Mouse (Mus musculus) erythroblast, adult 5-6 weeks (primary cell): ENCODE measurements around the gene Heatr9. TPM values are rescaled to one million over a fixed set of nuclear protein-coding genes. Genes with fewer than 3 reads are reported as not detected.

Experiments used
- total RNA-seq, 2 experiments: library from RNA; stranded (forward) in 1 of 2; stranded (reverse) in 1 of 2; fragments of 150-400 nt in 1 of 2; fragments of 200-764, 138-1000 nt in 1 of 2; gene quantifications; 2 replicates each; pipeline versions ENCODE4 v1.2.3 to v1.2.4; 2015 to 2017; ENCODE audit warnings: low replicate concordance in 2 of 2

Heatr9 gene
- total RNA-seq, 2 experiments from 2014 or later = not detected

Other genes with a start within 250 kb of the Heatr9 start
- gene Slfn14, start 235.4 kb downstream of the Heatr9 start, total RNA-seq (2015; ENCODE audit: low replicate concordance) = 616 and 623 TPM in 2 replicates
- gene Slfn14, start 235.4 kb downstream of the Heatr9 start, total RNA-seq (2017; ENCODE audit: low replicate concordance) = 920 and 955 TPM in 2 replicates
- 20.8 and 28.2 TPM in 2 replicates for gene Ap2b1, start 223.2 kb downstream of the Heatr9 start, total RNA-seq (2015; ENCODE audit: low replicate concordance)
- 46.0 and 52.7 TPM in 2 replicates for gene Ap2b1, start 223.2 kb downstream of the Heatr9 start, total RNA-seq (2017; ENCODE audit: low replicate concordance)
- gene Pex12, start 219.6 kb downstream of the Heatr9 start, total RNA-seq (2015; ENCODE audit: low replicate concordance) = 1.3 and 2.9 TPM in 2 replicates
- 1.3 and 3.9 TPM in 2 replicates for gene Pex12, start 219.6 kb downstream of the Heatr9 start, total RNA-seq (2017; ENCODE audit: low replicate concordance)
- gene Rasl10b, start 113.0 kb downstream of the Heatr9 start, total RNA-seq (2015; ENCODE audit: low replicate concordance) = not detected in 2 replicates
- not detected in 2 replicates for gene Rasl10b, start 113.0 kb downstream of the Heatr9 start, total RNA-seq (2017; ENCODE audit: low replicate concordance)
- not detected in 2 replicates for gene Gas2l2, start 92.7 kb downstream of the Heatr9 start, total RNA-seq (2015; ENCODE audit: low replicate concordance)
- not detected in 2 replicates for gene Gas2l2, start 92.7 kb downstream of the Heatr9 start, total RNA-seq (2017; ENCODE audit: low replicate concordance)
- gene 1700020L24Rik, start 84.5 kb downstream of the Heatr9 start, total RNA-seq (2015; ENCODE audit: low replicate concordance) = 3.8 and 8.2 TPM in 2 replicates
- 8.9 and 24.8 TPM in 2 replicates for gene 1700020L24Rik, start 84.5 kb downstream of the Heatr9 start, total RNA-seq (2017; ENCODE audit: low replicate concordance)
- gene Mmp28, start 59.1 kb downstream of the Heatr9 start, total RNA-seq (2015; ENCODE audit: low replicate concordance) = 0.63 TPM in 1 of 2 replicates, not detected in the other
- 0.42 and 1.7 TPM in 2 replicates for gene Mmp28, start 59.1 kb downstream of the Heatr9 start, total RNA-seq (2017; ENCODE audit: low replicate concordance)
- gene Taf15, start 49.1 kb downstream of the Heatr9 start, total RNA-seq (2015; ENCODE audit: low replicate concordance) = 20.9 and 35.2 TPM in 2 replicates
- 24.5 and 33.2 TPM in 2 replicates for gene Taf15, start 49.1 kb downstream of the Heatr9 start, total RNA-seq (2017; ENCODE audit: low replicate concordance)
- gene Ccl5, start 8.3 kb upstream of the Heatr9 start, total RNA-seq (2015; ENCODE audit: low replicate concordance) = 12.3 TPM in 1 of 2 replicates, not detected in the other
- gene Ccl5, start 8.3 kb upstream of the Heatr9 start, total RNA-seq (2017; ENCODE audit: low replicate concordance) = 5.9 TPM in 1 of 2 replicates, not detected in the other
- gene Ccl9, start 56.5 kb upstream of the Heatr9 start, total RNA-seq (2015; ENCODE audit: low replicate concordance) = 23.6 and 31.3 TPM in 2 replicates
- gene Ccl9, start 56.5 kb upstream of the Heatr9 start, total RNA-seq (2017; ENCODE audit: low replicate concordance) = 22.5 and 31.5 TPM in 2 replicates
- 95.3 and 103 TPM in 2 replicates for gene Ccl6, start 70.9 kb upstream of the Heatr9 start, total RNA-seq (2015; ENCODE audit: low replicate concordance)
- gene Ccl6, start 70.9 kb upstream of the Heatr9 start, total RNA-seq (2017; ENCODE audit: low replicate concordance) = 52.1 and 61.0 TPM in 2 replicates
- not detected in 2 replicates for gene Rpl9-ps1, start 123.4 kb upstream of the Heatr9 start, total RNA-seq (2015; ENCODE audit: low replicate concordance)
- not detected in 2 replicates for gene Rpl9-ps1, start 123.4 kb upstream of the Heatr9 start, total RNA-seq (2017; ENCODE audit: low replicate concordance)
- gene Ccl3, start 127.2 kb upstream of the Heatr9 start, total RNA-seq (2015; ENCODE audit: low replicate concordance) = 48.7 and 55.7 TPM in 2 replicates
- 13.4 and 27.3 TPM in 2 replicates for gene Ccl3, start 127.2 kb upstream of the Heatr9 start, total RNA-seq (2017; ENCODE audit: low replicate concordance)
- gene Ccl4, start 140.4 kb upstream of the Heatr9 start, total RNA-seq (2015; ENCODE audit: low replicate concordance) = 4.2 and 4.4 TPM in 2 replicates
- gene Ccl4, start 140.4 kb upstream of the Heatr9 start, total RNA-seq (2017; ENCODE audit: low replicate concordance) = 5.0 and 9.3 TPM in 2 replicates
- gene Wfdc17, start 181.8 kb upstream of the Heatr9 start, total RNA-seq (2015; ENCODE audit: low replicate concordance) = 22.7 and 23.4 TPM in 2 replicates
- 4.5 TPM in 1 of 2 replicates, not detected in the other for gene Wfdc17, start 181.8 kb upstream of the Heatr9 start, total RNA-seq (2017; ENCODE audit: low replicate concordance)
- gene Wfdc18, start 186.8 kb upstream of the Heatr9 start, total RNA-seq (2015; ENCODE audit: low replicate concordance) = not detected in 2 replicates
- gene Wfdc18, start 186.8 kb upstream of the Heatr9 start, total RNA-seq (2017; ENCODE audit: low replicate concordance) = not detected in 2 replicates
- gene Wfdc21, start 224.8 kb upstream of the Heatr9 start, total RNA-seq (2015; ENCODE audit: low replicate concordance) = 203 and 278 TPM in 2 replicates
- gene Wfdc21, start 224.8 kb upstream of the Heatr9 start, total RNA-seq (2017; ENCODE audit: low replicate concordance) = 146 and 210 TPM in 2 replicates
- 2.5 and 3.8 TPM in 2 replicates for gene Heatr6, start 231.5 kb upstream of the Heatr9 start, total RNA-seq (2015; ENCODE audit: low replicate concordance)
- 2.0 and 6.8 TPM in 2 replicates for gene Heatr6, start 231.5 kb upstream of the Heatr9 start, total RNA-seq (2017; ENCODE audit: low replicate concordance)